In the genomic region with DNA sequence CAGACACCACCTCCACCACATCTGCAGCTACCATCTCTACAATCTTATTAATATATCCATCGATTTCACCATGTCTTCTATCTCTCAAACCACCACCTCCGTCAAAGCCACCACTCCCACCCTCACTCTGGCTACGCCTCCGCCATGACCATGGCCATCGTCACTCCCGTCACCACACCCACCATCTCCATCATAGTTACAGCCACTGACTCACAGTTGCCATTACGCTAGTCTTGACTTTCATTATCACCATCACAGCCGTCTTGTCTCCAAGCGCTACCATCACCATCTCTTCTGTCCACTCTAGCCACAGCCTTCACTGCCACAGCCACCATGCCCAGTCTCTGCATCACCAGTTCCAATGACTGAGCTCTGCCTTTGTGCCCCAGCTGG, we compare ENCODE assay signal across 16 mouse cellular contexts. TPM values are rescaled to one million over a fixed set of nuclear protein-coding genes. Genes with fewer than 3 reads are reported as not detected.
"Had no signal": no experiment of that assay in that cellular context is flagged by ENCODE, and none has a peak within 500 bp of the region (broad histone marks: within the 10 kb centered on the region; RNA-seq: fewer than 3 reads in every experiment).

No protein-coding gene starts in this region.

- H3K9me3 ChIP-seq: limb, embryonic 10.5 days; liver, embryonic 15.5 days; midbrain, embryonic 15.5 days; neural tube, embryonic 15.5 days had no signal

- H3K36me3 ChIP-seq: limb, embryonic 10.5 days; liver, embryonic 15.5 days; midbrain, embryonic 15.5 days; neural tube, embryonic 15.5 days had no signal

- H3K27ac ChIP-seq: kidney, postnatal 0 days; layer of hippocampus, adult 2 months; limb, embryonic 10.5 days; liver, embryonic 15.5 days; midbrain, embryonic 15.5 days; neural tube, embryonic 15.5 days; stomach, postnatal 0 days had no signal

- DNase-seq: kidney, adult 9 months; kidney, postnatal 4 days; lung, adult 2 months; lung, postnatal 36 days; thymus, postnatal 14 days had no signal

- H3K9ac ChIP-seq: liver, embryonic 15.5 days; midbrain, embryonic 15.5 days; neural tube, embryonic 15.5 days had no signal

- ATAC-seq: lung, postnatal 0 days; midbrain, embryonic 15.5 days had no signal

- H3K4me3 ChIP-seq: layer of hippocampus, adult 2 months; limb, embryonic 10.5 days; liver, embryonic 15.5 days; midbrain, embryonic 15.5 days; neural tube, embryonic 15.5 days had no signal

- H3K4me2 ChIP-seq: liver, embryonic 11.5 days; liver, embryonic 15.5 days; midbrain, embryonic 11.5 days; midbrain, embryonic 15.5 days; neural tube, embryonic 15.5 days had no signal

- H3K4me1 ChIP-seq: liver, embryonic 15.5 days; midbrain, embryonic 15.5 days; neural tube, embryonic 15.5 days had no signal

RNA-seq across cellular contexts. Expression of a gene that starts 11.0 kb away (rescaled TPM):
- total RNA-seq: megakaryocyte progenitor cell, adult 5-6 weeks had no signal
- polyA plus RNA-seq: kidney, postnatal 0 days; liver, embryonic 11.5 days had no signal
